Mouse (Mus musculus) kidney, embryonic 14.5 days (tissue): ENCODE results near the gene Map3k7cl. TPM values are rescaled to one million over a fixed set of nuclear protein-coding genes. Genes with fewer than 3 reads are reported as not detected.

Experiments used
- ATAC-seq: fragments of 200-750 bp; cut with Nextera tagmentation; 2 replicates; pipeline ENCODE4 v1.8.0; 2017; ENCODE audit warnings: moderate number of reproducible peaks, mild to moderate bottlenecking, moderate TSS enrichment, moderate library complexity; ENCODE audit not compliant: low FRiP score, low TSS enrichment
- H3K27ac ChIP-seq: fragments of 300-500 bp; sonication (generic); 2 replicates; pipeline ENCODE4 v1.5.1; 2014; ENCODE audit warnings: low read depth, mild to moderate bottlenecking, low read length, moderate library complexity, mixed read lengths
- H3K27me3 ChIP-seq: fragments of 300-500 bp; sonication (generic); 2 replicates; pipeline ENCODE4 v1.6.1; 2014; ENCODE audit warnings: mild to moderate bottlenecking, low read length; ENCODE audit not compliant: control insufficient read depth, insufficient read depth
- H3K36me3 ChIP-seq: fragments of 300-500 bp; sonication (generic); 2 replicates; pipeline ENCODE4 v1.6.1; 2014; ENCODE audit warnings: low read length, mixed read lengths; ENCODE audit not compliant: control insufficient read depth, insufficient read depth
- H3K4me1 ChIP-seq: fragments of 300-500 bp; sonication (generic); 2 replicates; pipeline ENCODE4 v1.6.1; 2014; ENCODE audit warnings: low read length, mixed read lengths; ENCODE audit not compliant: control insufficient read depth, insufficient read depth
- H3K4me2 ChIP-seq: fragments of 300-500 bp; sonication (generic); replicated peaks from 2 replicates; pipeline ENCODE4 v1.6.1; 2014; ENCODE audit warnings: low read depth, mild to moderate bottlenecking, low read length
- H3K4me3 ChIP-seq: fragments of 300-500 bp; sonication (generic); 2 replicates; pipeline ENCODE4 v1.5.1; 2014; ENCODE audit warnings: mild to moderate bottlenecking, low read length
- H3K9ac ChIP-seq: fragments of 300-500 bp; sonication (generic); 2 replicates; pipeline ENCODE4 v1.6.1; 2014; ENCODE audit warnings: low read depth, mild to moderate bottlenecking, low read length, moderate library complexity
- H3K9me3 ChIP-seq: fragments of 300-500 bp; sonication (generic); 2 replicates; pipeline ENCODE4 v1.6.1; 2016; ENCODE audit warnings: low read length; ENCODE audit not compliant: control insufficient read depth
- WGBS: fragments of 180-500 bp; shearing (Covaris S2); extraction: QIAGEN DNeasy Blood & Tissue Kit; methylation state at CpG from one replicate; pipeline ENCODE4 v1.1.7; 2014; 5-methylcytosine and 5-hydroxymethylcytosine counted together
- polyA plus RNA-seq: library from polyadenylated mRNA; unstranded; fragments of >200 nt; fragmentation: Nextera tagmentation; extraction: Ambion mirVana; gene quantifications from 2 replicates; pipeline ENCODE4 v1.2.1, GENCODE M21; 2014

Map3k7cl gene
- polyA plus RNA-seq, 1 experiment from 2014 or later = 1.4 TPM

- H3K27ac ChIP-seq = no peak overlapping the region
- no peaks in the 10 kb centered on the region for H3K27me3 ChIP-seq
- WGBS = 44% methylated on average over 1 of the region's 1 CpGs
- H3K9ac ChIP-seq = no peak overlapping the region
- H3K36me3 ChIP-seq = no peaks in the 10 kb centered on the region
- no peaks in the 10 kb centered on the region for H3K9me3 ChIP-seq
- no peaks in the 10 kb centered on the region for H3K4me1 ChIP-seq
- H3K4me2 ChIP-seq = no peak overlapping the region
- no peak for ATAC-seq
- H3K4me3 ChIP-seq = no peak overlapping the region
Observed at GRCm38 (mm10) chr16:87638098-87638497, 85.0 kb downstream of the Map3k7cl start.

- Histone ChIP-seq H3K27ac (no peak overlapping the region), H3K4me3 (no peak overlapping the region), H3K4me1 (no peaks in the 10 kb centered on the region), H3K9ac (no peak overlapping the region), H3K4me2 (no peak overlapping the region), H3K9me3 (no peaks in the 10 kb centered on the region), H3K27me3 (no peaks in the 10 kb centered on the region), H3K36me3 (no peaks in the 10 kb centered on the region)
- no peak for ATAC-seq
- WGBS = 94% methylated on average over 7 of the region's 7 CpGs
Observed at GRCm38 (mm10) chr16:87642234-87642633, 89.1 kb downstream of the Map3k7cl start.

DNA sequence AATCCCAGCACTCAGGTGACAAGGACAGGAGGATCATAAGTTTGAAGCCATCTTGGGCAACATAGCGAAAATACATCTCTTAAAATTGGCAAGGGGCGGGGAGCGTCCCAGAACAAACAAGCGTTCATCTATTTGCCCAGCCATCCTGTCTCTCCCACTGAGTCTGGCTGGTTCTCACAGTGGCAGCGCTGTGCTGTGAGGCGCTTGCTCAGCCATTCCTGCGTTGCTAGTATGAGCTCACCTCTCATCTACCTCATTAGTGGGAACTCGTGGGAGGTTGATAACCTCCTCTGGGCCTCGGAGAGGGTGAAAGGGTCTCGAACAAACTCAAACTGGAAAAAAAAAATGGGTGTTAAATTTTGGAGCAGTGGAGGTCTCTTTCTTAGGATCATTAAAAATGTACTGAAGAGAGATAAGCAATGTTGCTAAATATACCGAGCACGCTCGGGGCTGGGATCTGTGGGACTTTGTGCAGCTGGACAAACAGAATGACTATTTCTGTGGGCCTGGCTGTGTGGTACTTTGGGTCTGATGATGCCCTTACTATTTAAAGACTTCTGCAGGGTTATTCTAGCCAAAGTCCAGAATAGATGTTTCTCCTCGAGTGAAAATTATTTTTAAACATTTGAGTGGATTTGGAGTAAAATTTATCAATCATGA, 91.1 kb downstream of the Map3k7cl start:
- WGBS = 53% methylated on average over 14 of the region's 14 CpGs
- Histone ChIP-seq H3K4me1 (no peaks in the 10 kb centered on the region), H3K27ac (no peak overlapping the region), H3K27me3 (no peaks in the 10 kb centered on the region), H3K9ac (no peak overlapping the region), H3K36me3 (no peaks in the 10 kb centered on the region), H3K9me3 (no peaks in the 10 kb centered on the region), H3K4me2 (no peak overlapping the region), H3K4me3 (no peak overlapping the region)
- no peak for ATAC-seq

Other genes starting within 250 kb of the Map3k7cl start
- gene N6amt1, start 199.1 kb upstream of the Map3k7cl start, polyA plus RNA-seq = 37.7 and 38.3 TPM in 2 replicates
- gene Ltn1, start 120.7 kb upstream of the Map3k7cl start, polyA plus RNA-seq = 18.2 and 36.2 TPM in 2 replicates
- gene Rwdd2b, start 112.8 kb upstream of the Map3k7cl start, polyA plus RNA-seq = 9.5 and 13.7 TPM in 2 replicates
- gene Usp16, start 98.6 kb upstream of the Map3k7cl start, polyA plus RNA-seq = 46.2 and 48.2 TPM in 2 replicates
- gene Cct8, start 57.5 kb upstream of the Map3k7cl start, polyA plus RNA-seq = 499 and 541 TPM in 2 replicates
- 9.8 and 19.6 TPM in 2 replicates for gene Bach1, start 145.6 kb downstream of the Map3k7cl start, polyA plus RNA-seq